ENCODE assay signal across 8 mouse cellular contexts in the genomic region with DNA sequence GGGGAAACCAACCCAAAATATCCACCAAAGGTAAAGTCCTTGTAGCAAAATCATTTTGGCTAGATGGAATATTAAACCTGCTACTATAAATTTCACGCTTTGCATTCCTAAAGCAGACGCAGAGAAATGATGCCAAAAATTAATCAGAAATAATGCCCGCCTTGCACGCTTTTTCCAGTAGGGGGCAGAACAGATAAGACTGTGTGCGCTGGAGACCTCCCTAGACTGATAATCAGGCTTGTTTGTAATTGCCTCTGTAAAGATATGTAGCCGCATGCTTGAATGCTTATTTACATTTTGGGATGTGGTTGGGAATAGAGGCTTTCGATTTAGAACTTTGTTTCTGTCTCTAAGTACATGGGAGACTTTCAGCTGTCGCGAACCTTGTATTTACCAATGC.
DNase-seq lines count a peak whose midpoint lies in the region; ATAC-seq and TF ChIP-seq lines count a peak whose summit lies in the region.
"Had no signal": no experiment of that assay in that cellular context is flagged by ENCODE, and none has a peak within 500 bp of the region (broad histone marks: within the 10 kb centered on the region; RNA-seq: fewer than 3 reads in every experiment).

No protein-coding gene starts in this region.

- no peak overlapping the region for H3K4me2 ChIP-seq in liver, embryonic 11.5 days
- H3K4me2 ChIP-seq: limb, embryonic 13.5 days had no signal

- H3K27me3 ChIP-seq in liver, embryonic 11.5 days (replicated peaks; ENCODE audit: control insufficient read depth, insufficient read depth, low read length): no peaks in the 10 kb centered on the region; the same call in 1 of the 2 replicates
- H3K27me3 ChIP-seq in MEL (ENCODE audit: control insufficient read depth in 1 of 2, insufficient read depth in 2 of 2, low read length in 2 of 2): no peaks in the 10 kb centered on the region
- H3K27me3 ChIP-seq: limb, embryonic 13.5 days had no signal

- no peak overlapping the region for H3K4me3 ChIP-seq in liver, embryonic 11.5 days (ENCODE audit: low read depth, low read length)
- no peak overlapping the region for H3K4me3 ChIP-seq in MEL (ENCODE audit: control insufficient read depth in 1 of 2, insufficient read depth in 1 of 2, low read depth in 2 of 2, low read length in 2 of 2)
- H3K4me3 ChIP-seq: limb, embryonic 13.5 days had no signal

- TF ChIP-seq EP300 in MEL (IDR thresholded peaks at IDR 0.05; ENCODE audit: low read depth in 1 of 2, low read length in 2 of 2): no peak

- H3K9me3 ChIP-seq in liver, embryonic 11.5 days (ENCODE audit: control insufficient read depth, low read length): no peaks in the 10 kb centered on the region
- H3K9me3 ChIP-seq in MEL (replicated peaks; ENCODE audit: insufficient read depth, low read length): no peaks in the 10 kb centered on the region
- H3K9me3 ChIP-seq: limb, embryonic 13.5 days had no signal

- DNase-seq in liver: peak; percentile 43
- DNase-seq in liver, embryonic 11.5 days (ENCODE audit: low spot score): no peak
- peak; percentile 55 for DNase-seq in MEL (ENCODE audit: low read depth, low spot score)
- peak; percentile 37 for DNase-seq in c-Kit-positive CD71-positive TER-119-positive erythroid progenitor cells, embryonic 14.5 days (ENCODE audit: low spot score)
- peak; percentile 15 to 45 for DNase-seq in heart, postnatal 14 days
- DNase-seq in lung, postnatal 36 days: peak; percentile 41
- no peak for DNase-seq in adrenal gland, adult 2 months

- 51% methylated on average over 9 of the region's 9 CpGs for WGBS in liver, embryonic 11.5 days

- peak; percentile 86 for TF ChIP-seq RAD21 in MEL (IDR thresholded peaks at IDR 0.05; ENCODE audit: low read depth, low read length)

- intact Hi-C loops in heart, postnatal 14 days (cut with DNase I): loop anchor here (2.0 to 5.0 kb wide), 2 partner anchors 463 to 593 kb away; no protein-coding TSS in a partner anchor

- H3K79me2 ChIP-seq in MEL (ENCODE audit: control insufficient read depth, insufficient read depth, low read length, poor library complexity): no peaks in the 10 kb centered on the region

- no peak overlapping the region for H3K27ac ChIP-seq in liver, embryonic 11.5 days (ENCODE audit: low read depth, low read length)
- no peak overlapping the region for H3K27ac ChIP-seq in MEL (ENCODE audit: control insufficient read depth, low read depth, low read length)
- H3K27ac ChIP-seq: limb, embryonic 13.5 days had no signal

- TF ChIP-seq POLR2A in MEL (IDR thresholded peaks at IDR 0.05; ENCODE audit: control insufficient read depth in 1 of 2, insufficient read depth in 1 of 2, low read depth in 1 of 2, low read length in 2 of 2, poor library complexity in 1 of 2): no peak

- ATAC-seq in liver, embryonic 11.5 days (replicated peaks; ENCODE audit: low FRiP score): no peak

- no peaks in the 10 kb centered on the region for H3K4me1 ChIP-seq in liver, embryonic 11.5 days (replicated peaks; ENCODE audit: control insufficient read depth, insufficient read depth, low read length)
- H3K4me1 ChIP-seq in MEL (ENCODE audit: control insufficient read depth in 1 of 2, insufficient read depth in 2 of 2, low read length in 2 of 2): no peaks in the 10 kb centered on the region
- H3K4me1 ChIP-seq: limb, embryonic 13.5 days had no signal

- peak; percentile 65 to 88 (median 78) for TF ChIP-seq CTCF in MEL (IDR thresholded peaks at IDR 0.05 in 2 of 3, conservative IDR thresholded peaks at IDR 0.05 in 1 of 3; ENCODE audit: control insufficient read depth in 1 of 3, insufficient read depth in 1 of 3, low read depth in 2 of 3, low read length in 3 of 3, poor library complexity in 1 of 3, severe bottlenecking in 1 of 3)

- H3K36me3 ChIP-seq in liver, embryonic 11.5 days (ENCODE audit: control insufficient read depth, insufficient read depth, low read length): no peaks in the 10 kb centered on the region
- no peaks in the 10 kb centered on the region for H3K36me3 ChIP-seq in MEL (ENCODE audit: control insufficient read depth in 1 of 2, insufficient read depth in 2 of 2, low read length in 2 of 2)
- H3K36me3 ChIP-seq: limb, embryonic 13.5 days had no signal

- H3K9ac ChIP-seq in liver, embryonic 11.5 days (ENCODE audit: low read depth, low read length): no peak overlapping the region
- no peak overlapping the region for H3K9ac ChIP-seq in MEL (ENCODE audit: control insufficient read depth, low read depth, low read length, poor library complexity, severe bottlenecking)
- H3K9ac ChIP-seq: limb, embryonic 13.5 days had no signal

TF ChIP-seq in MEL, 35 proteins besides CTCF, POLR2A, EP300 and RAD21:
- peak; percentile 94 for TF ChIP-seq SMC3 (IDR thresholded peaks at IDR 0.05; ENCODE audit: low read depth, low read length)
- peak; percentile 75 for TF ChIP-seq ZC3H11A (IDR thresholded peaks at IDR 0.05; ENCODE audit: low read depth, low read length)
- TF ChIP-seq TCF12 (IDR thresholded peaks at IDR 0.05; ENCODE audit: low read depth, low read length): 0 out of 2 replicates have a peak, but pooled peaks have one; percentile 10
- TF ChIP-seq POLR2AphosphoS2 (IDR thresholded peaks at IDR 0.05; ENCODE audit: low read length): no peak
- no peak for TF ChIP-seq USF1 (IDR thresholded peaks at IDR 0.05; ENCODE audit: low read depth, low read length)
- no peak for TF ChIP-seq BHLHE40 (IDR thresholded peaks at IDR 0.05; ENCODE audit: borderline replicate concordance, low read depth, low read length)
- peak; percentile 54 for TF ChIP-seq GATA1 (IDR thresholded peaks at IDR 0.05; ENCODE audit: low read depth, low read length)
- TF ChIP-seq ELF1 (IDR thresholded peaks at IDR 0.05; ENCODE audit: low read depth, low read length): no peak
- no peak for TF ChIP-seq POLR2AphosphoS5 (IDR thresholded peaks at IDR 0.05; ENCODE audit: borderline replicate concordance, low read depth, low read length)
- TF ChIP-seq MYC (IDR thresholded peaks at IDR 0.05; ENCODE audit: low read depth, low read length): no peak
- TF ChIP-seq JUND (IDR thresholded peaks at IDR 0.05; ENCODE audit: low read depth, low read length): no peak
- no peak for TF ChIP-seq NRF1 (IDR thresholded peaks at IDR 0.05; ENCODE audit: insufficient read depth, low read depth, low read length, poor library complexity, severe bottlenecking)

Comparison
In these comparisons a context has a peak if more than half of its experiments do, and no peak if none do; other contexts are left out.
1. DNase-seq: peak in liver (single experiment), MEL (single experiment), c-Kit-positive CD71-positive TER-119-positive erythroid progenitor cells, embryonic 14.5 days (single experiment), heart, postnatal 14 days (2 of 2) and lung, postnatal 36 days (single experiment); none in liver, embryonic 11.5 days (single experiment) and adrenal gland, adult 2 months (single experiment).